In the genomic region with DNA sequence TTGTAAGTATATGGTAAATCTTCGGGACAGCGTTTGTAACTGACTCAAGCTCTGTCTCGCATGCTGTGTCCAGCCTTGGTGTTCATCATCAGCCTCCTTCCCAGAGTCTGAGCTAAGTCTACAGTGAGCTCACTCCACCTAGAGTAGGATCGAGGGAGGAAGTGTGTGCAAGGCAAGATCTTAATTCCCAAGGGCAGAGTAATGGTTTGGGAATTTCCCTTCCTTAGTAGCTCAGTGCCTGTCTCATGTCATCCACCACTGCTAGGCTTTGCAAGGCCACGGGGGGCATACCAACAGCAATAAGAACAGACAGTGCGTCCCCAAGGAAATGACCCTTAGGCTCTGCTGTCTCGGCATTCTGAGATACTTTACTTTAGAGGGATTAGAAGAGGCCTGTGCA, we compare ENCODE assay signal across 13 mouse cellular contexts.
DNase-seq lines count a peak whose midpoint lies in the region; ATAC-seq and TF ChIP-seq lines count a peak whose summit lies in the region.
"Had no signal": no experiment of that assay in that cellular context is flagged by ENCODE, and none has a peak within 500 bp of the region (broad histone marks: within the 10 kb centered on the region; RNA-seq: fewer than 3 reads in every experiment).

No protein-coding gene starts in this region.

- TF ChIP-seq POLR2A in lung, adult 2 months (IDR thresholded peaks at IDR 0.05; ENCODE audit: borderline replicate concordance, extremely low read depth, low read depth, low read length): no peak

- H3K4me3 ChIP-seq in intestine, embryonic 16.5 days (ENCODE audit: low read length): no peak overlapping the region
- no peak overlapping the region for H3K4me3 ChIP-seq in lung, adult 2 months (replicated peaks; ENCODE audit: extremely low read depth, low read depth, low read length)
- H3K4me3 ChIP-seq in forebrain, embryonic 16.5 days (replicated peaks; ENCODE audit: low read length): no peak overlapping the region
- H3K4me3 ChIP-seq: embryonic facial prominence, embryonic 13.5 days had no signal

- peak; percentile 60; the same call in 1 of the 2 replicates for ATAC-seq in intestine, embryonic 16.5 days
- no peak for ATAC-seq in forebrain, embryonic 16.5 days
- ATAC-seq: hindbrain, embryonic 16.5 days had no signal

- intact Hi-C loops in gastrocnemius, postnatal 36 days (cut with DNase I): no loop called here

- no peak overlapping the region for H3K27ac ChIP-seq in intestine, embryonic 16.5 days (ENCODE audit: low read length)
- no peak overlapping the region for H3K27ac ChIP-seq in forebrain, embryonic 16.5 days (ENCODE audit: low read length)
- H3K27ac ChIP-seq: embryonic facial prominence, embryonic 13.5 days; macrophage had no signal

- H3K4me2 ChIP-seq in intestine, embryonic 16.5 days (ENCODE audit: low read depth, low read length): no peak overlapping the region
- H3K4me2 ChIP-seq in forebrain, embryonic 16.5 days (ENCODE audit: low read length): no peak overlapping the region
- H3K4me2 ChIP-seq: embryonic facial prominence, embryonic 13.5 days had no signal

- WGBS in intestine, embryonic 16.5 days: 68% methylated on average over 7 of the region's 7 CpGs
- 56% methylated on average over 7 of the region's 7 CpGs for WGBS in lung, adult 2 months
- WGBS in forebrain, embryonic 16.5 days: 82% methylated on average over 7 of the region's 7 CpGs

- no peaks in the 10 kb centered on the region for H3K9me3 ChIP-seq in intestine, embryonic 16.5 days (ENCODE audit: control insufficient read depth, low read length)
- no peaks in the 10 kb centered on the region for H3K9me3 ChIP-seq in forebrain, embryonic 16.5 days (ENCODE audit: control insufficient read depth, low read length)
- H3K9me3 ChIP-seq: embryonic facial prominence, embryonic 13.5 days had no signal

- DNase-seq in lung, adult 18-20 months: peak; percentile 9 to 21
- no peak for DNase-seq in lung, postnatal 14 days
- no peak for DNase-seq in lung, adult 2 months
- no peak for DNase-seq in ovary, postnatal 10 days (ENCODE audit: low spot score)
- DNase-seq in frontal cortex, postnatal 10 days (ENCODE audit: low spot score in 2 of 2): no peak
- no peak for DNase-seq in gastrocnemius, postnatal 36 days
- DNase-seq: cerebellum, adult 11 months; right cerebral cortex, adult 18-20 months had no signal

- H3K27me3 ChIP-seq in intestine, embryonic 16.5 days (replicated peaks; ENCODE audit: control insufficient read depth, insufficient read depth, low read length): no peaks in the 10 kb centered on the region
- H3K27me3 ChIP-seq in forebrain, embryonic 16.5 days (replicated peaks; ENCODE audit: control insufficient read depth, insufficient read depth, low read length): no peaks in the 10 kb centered on the region
- H3K27me3 ChIP-seq: embryonic facial prominence, embryonic 13.5 days had no signal

- no peak overlapping the region for H3K9ac ChIP-seq in intestine, embryonic 16.5 days (ENCODE audit: low read depth, low read length)
- H3K9ac ChIP-seq in forebrain, embryonic 16.5 days (replicated peaks; ENCODE audit: low read depth, low read length): no peak overlapping the region
- H3K9ac ChIP-seq: embryonic facial prominence, embryonic 13.5 days had no signal

- no peaks in the 10 kb centered on the region for H3K4me1 ChIP-seq in intestine, embryonic 16.5 days (ENCODE audit: control insufficient read depth, insufficient read depth, low read length)
- peaks cover 2% of the 10 kb centered on the region; the same call in 1 of the 2 replicates for H3K4me1 ChIP-seq in lung, adult 2 months (ENCODE audit: control insufficient read depth, insufficient read depth, low read length)
- no peaks in the 10 kb centered on the region for H3K4me1 ChIP-seq in forebrain, embryonic 16.5 days (replicated peaks; ENCODE audit: control insufficient read depth, insufficient read depth, low read length)
- H3K4me1 ChIP-seq: embryonic facial prominence, embryonic 13.5 days had no signal

- 0 out of 2 replicates have a peak, but pooled peaks have one; percentile 2 for TF ChIP-seq CTCF in lung, adult 2 months (IDR thresholded peaks at IDR 0.05; ENCODE audit: insufficient read depth, low read length)

- H3K36me3 ChIP-seq in intestine, embryonic 16.5 days (ENCODE audit: control insufficient read depth, insufficient read depth, low read length): no peaks in the 10 kb centered on the region
- H3K36me3 ChIP-seq in forebrain, embryonic 16.5 days (ENCODE audit: control insufficient read depth, insufficient read depth): no peaks in the 10 kb centered on the region

Comparison
In these comparisons a context has a peak if more than half of its experiments do, and no peak if none do; other contexts are left out.
1. DNase-seq: peak in lung, adult 18-20 months (2 of 2); none in lung, postnatal 14 days (single experiment), lung, adult 2 months (single experiment), ovary, postnatal 10 days (single experiment), frontal cortex, postnatal 10 days (0 of 2) and gastrocnemius, postnatal 36 days (0 of 2).